Mouse (Mus musculus): Measurements from ENCODE around the gene Nxph4.

DNA sequence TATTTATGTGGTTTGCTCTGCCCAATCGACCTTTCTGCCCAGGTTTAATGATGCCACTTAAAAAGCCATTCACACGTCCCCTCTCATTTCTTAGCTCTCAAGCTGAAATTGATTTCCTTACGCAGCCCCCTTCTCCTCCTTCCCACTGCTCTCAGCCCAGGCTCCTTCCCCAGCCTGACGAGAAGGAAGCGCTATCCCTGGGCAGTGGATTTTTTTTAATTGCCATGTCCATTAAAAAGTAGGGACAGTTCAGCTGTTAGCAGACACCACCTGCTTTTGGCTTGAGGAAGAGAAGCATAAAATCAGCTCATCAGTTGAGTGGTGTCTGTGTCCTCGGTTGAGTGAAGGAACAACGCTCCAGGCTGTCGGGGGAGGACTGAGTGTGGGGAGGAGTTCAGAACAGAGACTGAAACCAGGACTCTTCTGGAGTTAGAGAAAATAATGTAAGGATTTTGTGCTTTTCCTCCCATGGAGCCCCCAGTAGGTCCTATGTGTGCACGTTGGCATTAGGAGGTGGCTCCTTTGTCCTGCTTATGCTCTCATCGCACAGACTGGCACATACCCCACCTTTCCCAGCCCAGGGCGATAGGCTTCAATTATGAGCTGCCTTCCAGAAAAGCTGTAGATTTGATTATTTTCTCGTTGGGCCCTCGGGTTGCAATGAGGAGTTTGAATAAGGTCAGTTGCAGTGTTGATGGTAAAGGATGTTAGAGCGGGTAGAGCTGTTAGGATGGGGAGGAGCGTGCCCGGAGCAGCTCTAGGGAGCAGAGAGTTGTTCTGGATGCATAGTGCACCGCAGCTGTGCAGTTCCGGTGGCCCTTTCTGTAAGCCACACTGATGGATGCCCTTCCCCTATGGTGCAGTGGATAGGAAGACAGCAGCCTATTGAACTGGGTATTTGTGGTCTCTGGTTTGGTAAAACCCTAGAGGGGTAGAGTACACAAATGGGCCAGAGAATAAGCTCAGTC is 43.9 kb downstream of the Nxph4 start:
- TF ChIP-seq CTCF (IDR thresholded peaks at IDR 0.05; ENCODE audit: borderline replicate concordance, insufficient read depth, low read length) (no peak), POLR2A (IDR thresholded peaks at IDR 0.05; ENCODE audit: low read depth, low read length) (no peak)
